Mouse (Mus musculus) natural killer cell, adult 2 months (primary cell): ENCODE measurements at regions not wholly inside any gene's neighbourhood (a gene's known extent, or its start where the extent isn't known, plus 50 kb on each side); places are given as distances from the start of the nearest gene placed in this dataset.

Experiments used
- DNase-seq, 2 experiments: peaks; one replicate each; pipeline ENCODE4 v3.0.0; 2022; ENCODE audit warnings: low spot score in 2 of 2

DNA sequence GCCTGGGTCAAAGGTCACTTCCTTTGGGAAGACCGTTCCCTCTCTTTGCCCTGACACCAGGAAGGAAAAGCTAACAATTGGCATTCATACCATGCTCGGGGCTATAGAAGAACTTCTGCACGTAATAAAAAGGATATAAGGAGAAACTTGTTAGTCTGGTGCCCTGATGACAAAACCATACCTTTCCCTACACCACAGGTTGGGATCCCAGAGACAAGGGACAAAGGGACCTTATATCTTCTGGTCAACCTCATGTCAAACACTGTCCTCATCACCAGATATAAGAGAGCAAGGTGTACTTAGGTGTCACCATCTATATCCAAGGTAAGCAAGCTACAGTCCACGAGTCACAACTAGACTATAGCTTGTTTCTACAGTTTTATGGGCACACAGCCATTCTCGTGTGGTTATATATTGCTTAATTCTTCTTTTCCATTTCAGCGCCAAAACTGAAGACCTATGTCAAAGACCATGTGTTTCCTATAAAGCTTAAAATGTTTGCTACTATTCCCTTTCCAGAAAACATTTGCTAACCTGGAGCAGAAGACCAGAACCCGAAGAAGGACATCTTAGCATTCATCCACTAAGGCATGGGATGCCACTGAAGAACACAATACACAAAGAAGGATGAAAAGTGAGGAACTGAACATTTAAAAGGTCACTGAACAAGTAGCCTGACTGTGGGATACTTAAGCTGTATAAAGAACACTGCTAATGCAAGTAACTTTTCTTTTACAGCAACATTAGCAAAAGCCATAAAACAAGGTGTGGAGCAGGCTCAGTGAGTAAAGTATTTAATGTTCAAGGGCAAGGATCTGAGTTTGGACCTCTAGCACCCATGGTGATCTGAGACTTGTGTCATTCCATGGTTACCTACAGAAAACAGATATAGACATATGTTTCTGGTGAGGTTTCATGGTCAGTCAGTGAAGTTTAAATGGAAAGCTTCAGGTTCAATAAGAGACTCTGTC, 437.7 kb upstream of the Cd180 start:
- DNase-seq, result no peak

DNA sequence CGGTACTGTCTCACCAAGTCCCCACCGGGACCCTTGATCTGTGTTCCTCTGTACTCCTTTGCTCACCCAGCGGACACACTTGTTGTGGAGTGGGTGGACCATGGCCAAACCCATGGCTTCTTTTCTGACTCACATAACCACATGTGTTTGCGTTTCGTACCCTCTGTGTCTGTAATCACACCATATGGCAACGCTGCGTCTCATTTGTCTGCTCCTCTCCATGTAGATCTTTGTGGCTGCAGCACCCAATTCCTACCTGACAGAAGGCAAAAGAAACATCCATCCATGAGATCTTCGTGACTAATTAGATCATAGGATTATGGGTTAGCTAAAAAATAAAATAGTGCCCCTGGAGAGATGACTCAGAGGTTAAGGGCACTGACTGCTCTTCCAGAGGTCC, 435.2 kb upstream of the Cd180 start:
- DNase-seq, result no peak

DNA sequence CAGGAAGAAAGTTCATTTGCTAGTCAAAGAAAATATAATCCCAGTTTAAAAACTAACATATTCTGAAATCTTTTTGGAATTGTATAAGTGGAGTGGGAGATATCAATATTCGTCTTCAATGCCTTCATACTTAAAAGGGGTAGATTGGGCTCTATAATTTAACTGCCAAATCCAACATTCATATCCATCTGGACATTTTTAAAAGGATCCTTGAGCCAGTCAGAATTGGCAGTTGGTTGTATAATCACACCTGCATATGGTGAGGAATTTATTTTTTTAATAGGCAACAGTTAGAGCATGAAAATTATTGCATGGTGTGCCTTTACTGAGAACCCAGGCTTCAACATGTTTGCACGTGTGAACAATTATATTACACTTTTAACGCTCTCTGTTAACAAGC, 419.5 kb upstream of the Cd180 start:
- DNase-seq, result no peak

DNA sequence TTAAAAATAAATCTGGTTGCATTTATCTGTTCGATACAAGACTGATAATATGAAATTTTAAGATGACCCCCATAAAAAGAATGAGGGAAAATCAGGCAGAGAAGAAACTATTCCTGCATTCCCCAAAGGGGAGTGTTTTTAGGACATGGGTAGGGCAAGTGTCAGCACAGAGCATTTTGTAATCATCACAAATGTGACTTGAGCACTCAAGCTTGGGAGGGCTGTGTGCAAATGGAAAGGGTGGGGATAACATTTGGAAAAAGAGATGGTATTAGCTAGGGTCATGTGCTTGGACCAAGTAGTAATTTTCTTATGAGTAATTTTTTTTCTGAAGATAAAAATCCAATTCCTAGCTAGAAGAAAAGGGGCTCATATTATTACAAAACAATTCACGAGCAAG, 418.1 kb upstream of the Cd180 start:
- DNase-seq, result no peak

DNA sequence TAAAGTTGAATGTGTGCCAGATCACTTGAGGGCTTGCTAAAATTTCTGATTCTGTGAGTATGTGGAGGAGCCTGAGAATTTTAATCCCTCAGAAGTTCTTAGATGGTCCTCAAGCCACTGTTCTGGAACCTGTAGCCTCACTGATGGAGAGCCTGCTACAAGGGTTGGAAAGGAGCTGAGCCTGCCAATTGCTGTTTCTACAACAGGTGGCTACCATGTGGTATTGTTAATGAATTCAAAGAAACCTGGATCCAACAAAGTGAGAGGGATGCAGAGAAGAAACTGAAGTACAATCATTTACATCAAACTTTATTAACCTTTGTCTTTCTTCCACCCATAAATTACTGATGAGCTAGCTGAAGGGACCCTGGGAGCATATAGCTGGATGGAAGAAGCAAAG, 416.5 kb upstream of the Cd180 start:
- no peak for DNase-seq

DNA sequence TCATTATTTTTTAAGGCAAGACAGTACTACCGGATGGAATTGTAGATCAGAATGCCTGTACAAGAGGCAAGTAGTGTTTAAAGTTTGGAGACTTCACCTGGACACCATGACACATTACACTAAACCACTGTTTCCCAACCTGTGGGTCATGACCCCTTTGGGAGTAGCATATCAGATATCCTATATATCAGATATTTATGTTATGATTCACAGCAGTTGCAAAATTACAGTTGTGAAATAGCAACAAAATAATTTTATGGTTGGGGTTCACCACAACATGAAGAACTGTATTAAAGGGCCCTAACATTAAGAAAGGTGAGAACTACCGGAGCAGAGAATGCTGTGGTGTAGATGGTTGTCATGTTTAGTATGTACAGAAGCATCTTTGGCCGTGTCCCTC, 413.2 kb upstream of the Cd180 start:
- DNase-seq, result no peak

DNA sequence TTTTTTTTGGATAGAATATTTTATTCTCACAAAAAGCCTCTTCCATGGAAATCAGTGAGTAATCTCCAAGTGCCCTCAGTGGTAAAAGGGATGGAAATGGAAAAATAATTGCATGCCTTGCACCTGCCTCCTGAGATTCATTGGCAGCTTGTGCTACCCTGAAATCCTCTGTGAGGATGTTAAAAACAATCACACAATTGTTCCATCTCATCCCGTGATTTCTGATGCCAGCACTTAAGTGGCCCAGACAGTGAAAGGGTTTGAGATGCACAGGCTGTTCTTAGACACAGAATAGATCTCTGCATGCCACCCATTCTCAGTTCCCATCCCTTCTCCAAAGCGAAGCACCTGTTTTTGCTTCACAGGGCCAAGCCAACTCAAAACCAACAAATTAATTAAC, 398.9 kb upstream of the Cd180 start:
- no peak for DNase-seq

DNA sequence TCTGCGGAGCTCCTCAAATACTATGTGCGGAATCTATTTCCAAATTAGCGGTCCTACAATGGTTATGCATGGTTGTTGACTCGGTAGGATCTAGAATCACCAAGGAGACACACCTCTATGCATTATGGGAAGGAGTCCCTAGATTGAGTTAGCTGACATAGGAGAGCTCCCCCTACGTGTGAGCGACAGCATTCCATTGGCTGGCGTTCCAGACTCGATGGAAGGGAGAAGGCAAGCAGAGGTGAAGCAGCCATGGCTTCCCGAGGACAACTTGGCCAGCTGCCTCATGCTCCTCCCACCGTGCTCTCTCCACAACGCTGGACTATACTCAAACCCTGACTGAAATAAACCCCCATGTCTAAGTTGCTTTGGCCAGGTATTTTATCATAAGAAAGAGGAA, 398.3 kb upstream of the Cd180 start:
- no peak for DNase-seq

DNA sequence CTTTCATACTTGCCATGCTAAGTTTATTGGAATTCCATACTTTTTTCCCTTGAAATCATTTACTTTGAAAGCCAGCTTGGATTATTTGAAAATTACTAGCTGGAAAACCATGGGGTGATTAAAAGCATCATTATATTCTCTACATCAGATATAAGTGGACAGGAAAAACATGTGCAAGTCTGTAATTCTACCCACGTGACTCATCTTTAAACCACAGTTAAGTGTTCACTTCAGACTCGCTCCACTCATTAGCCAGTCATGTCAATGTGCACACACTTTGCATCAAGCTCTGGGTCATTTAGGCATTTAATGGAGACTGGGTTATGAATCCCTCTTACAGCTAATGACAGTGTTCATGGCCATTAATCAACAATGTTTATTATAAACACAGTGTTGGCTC, 385.4 kb upstream of the Cd180 start:
- DNase-seq, result no peak

DNA sequence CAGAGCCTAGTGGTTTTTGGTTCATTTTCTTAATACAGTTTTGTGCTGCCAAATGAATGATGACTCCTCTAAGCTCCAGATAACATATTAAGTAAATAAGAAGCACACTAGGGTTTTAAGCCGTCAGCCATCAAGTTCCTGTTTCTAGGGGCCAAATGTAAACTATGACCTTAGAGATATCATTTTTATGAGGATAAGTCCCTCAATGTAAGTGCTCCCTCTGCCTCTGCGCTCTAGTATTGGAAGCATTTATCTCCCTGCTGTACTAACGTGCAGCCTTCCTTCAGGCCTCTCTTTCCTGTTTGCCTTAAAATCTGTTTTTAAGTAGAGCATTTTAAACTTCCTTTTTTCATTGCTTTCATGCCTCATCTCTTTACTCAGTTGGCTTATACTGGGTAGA, 381.3 kb upstream of the Cd180 start:
- DNase-seq, result no peak

DNA sequence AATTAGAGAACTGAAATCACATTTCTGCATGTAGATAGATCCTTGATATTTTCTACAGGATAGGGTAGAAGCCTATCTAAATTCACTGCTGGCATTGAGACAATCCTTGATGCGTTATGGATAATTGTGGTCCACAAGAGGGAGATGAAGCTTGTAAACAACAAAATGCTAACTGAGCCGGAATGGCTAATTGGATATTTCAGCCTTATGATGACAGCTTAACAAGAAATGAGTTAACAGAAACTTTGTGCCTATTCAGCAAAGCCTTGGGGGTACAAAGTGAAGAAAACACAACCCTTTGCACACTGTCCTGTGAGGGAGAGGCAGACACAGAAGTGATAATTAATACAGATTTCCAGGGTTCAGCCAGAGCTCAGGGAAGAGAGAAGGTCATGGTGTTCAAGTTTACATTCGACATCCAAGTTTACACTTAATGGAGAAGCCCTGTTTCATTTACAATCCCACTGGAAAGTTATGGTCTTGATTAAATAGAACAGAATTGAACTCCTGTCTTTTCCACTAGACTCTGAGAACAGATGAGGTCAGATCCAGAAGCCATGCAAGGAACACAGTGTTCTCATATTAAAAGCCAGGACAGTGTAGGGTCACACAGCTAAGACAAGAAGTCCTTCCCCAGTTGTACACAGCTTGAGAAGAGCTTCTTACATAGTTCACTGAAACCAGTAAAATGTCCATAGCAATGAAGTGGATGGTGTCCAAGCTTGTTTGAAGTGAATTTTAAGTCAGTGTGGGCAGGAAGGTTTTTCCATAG, 377.3 kb upstream of the Cd180 start:
- no peak for DNase-seq

DNA sequence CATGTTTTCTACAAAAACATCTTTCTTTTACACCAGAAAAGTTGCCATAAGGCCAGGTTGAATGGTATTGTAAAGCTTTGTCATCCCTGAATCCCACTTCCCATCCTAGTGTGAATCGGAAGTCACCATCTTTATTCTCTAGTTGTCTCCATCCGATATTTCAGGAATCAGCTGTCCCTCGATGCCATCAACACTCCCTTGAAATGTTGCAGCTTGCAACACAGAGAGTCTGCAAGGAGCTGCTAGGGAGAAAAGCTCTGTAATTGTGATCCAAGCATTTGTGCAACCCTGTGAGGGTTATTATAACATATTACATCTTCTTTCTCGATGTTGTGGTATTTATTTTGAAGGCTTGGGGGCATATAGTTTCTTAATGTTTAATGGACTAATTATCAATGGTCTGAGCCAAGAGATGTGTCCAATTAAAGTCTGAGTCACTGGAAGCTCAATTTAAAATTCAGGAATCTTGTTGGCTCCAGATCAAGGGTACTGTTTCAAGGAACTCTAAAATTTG, 374.4 kb upstream of the Cd180 start:
- no peak for DNase-seq

DNA sequence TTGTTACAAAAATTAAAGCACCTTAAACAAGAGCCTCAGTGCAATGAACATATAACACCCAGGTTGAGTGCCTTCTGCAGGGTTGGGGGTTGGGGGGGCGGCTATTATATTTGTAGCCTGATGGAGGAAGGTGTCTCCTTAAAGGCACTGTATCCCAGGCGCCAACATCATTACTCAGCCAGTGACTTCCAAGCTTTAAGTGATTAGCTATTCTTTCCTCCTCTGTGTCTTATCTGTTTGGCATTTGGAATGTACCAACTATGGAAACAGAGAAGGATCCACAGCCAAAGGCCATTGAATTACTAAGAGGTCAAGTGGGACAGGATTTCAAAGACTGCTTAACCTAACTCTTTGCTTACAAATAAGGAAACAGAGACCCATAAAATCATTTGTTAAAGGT, 373.9 kb upstream of the Cd180 start:
- no peak for DNase-seq

DNA sequence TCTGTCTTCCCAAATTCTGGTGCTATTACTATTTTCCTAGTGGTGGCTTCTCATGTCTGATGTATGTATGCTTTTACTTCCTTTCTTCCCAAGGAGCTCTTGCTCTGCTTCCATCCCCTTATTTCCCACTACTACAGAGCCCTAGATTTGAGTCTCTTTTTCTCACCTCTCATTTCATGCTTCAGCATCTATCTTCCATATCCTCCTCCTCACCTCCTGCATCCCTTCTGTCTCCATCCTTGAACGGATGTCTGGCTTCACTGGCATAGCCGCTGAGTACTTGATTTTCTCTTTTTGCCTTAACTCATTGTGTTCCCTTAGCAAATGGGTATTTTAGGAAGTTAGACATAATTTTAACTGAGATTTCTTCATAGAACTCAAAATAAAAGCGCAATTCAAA, 369.5 kb upstream of the Cd180 start:
- no peak for DNase-seq

DNA sequence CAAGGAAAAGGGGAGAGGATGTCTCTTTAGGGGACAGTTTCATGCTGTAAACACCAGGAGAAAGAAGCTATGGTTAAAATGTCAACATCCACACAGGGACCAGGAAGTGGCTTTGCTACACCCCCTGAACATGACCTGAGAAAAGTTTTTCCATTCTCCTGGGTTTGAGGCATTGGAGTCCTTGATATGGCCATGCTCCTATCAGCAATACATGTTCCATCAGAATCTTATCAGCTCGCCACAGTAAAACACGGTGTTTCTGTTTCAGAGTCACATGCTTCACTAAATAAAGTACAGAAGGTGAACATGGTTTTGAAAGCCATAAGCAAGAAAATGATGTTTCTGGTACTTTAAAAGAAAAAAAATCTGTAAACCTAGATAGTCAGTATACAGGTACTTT, 367.4 kb upstream of the Cd180 start:
- no peak for DNase-seq

DNA sequence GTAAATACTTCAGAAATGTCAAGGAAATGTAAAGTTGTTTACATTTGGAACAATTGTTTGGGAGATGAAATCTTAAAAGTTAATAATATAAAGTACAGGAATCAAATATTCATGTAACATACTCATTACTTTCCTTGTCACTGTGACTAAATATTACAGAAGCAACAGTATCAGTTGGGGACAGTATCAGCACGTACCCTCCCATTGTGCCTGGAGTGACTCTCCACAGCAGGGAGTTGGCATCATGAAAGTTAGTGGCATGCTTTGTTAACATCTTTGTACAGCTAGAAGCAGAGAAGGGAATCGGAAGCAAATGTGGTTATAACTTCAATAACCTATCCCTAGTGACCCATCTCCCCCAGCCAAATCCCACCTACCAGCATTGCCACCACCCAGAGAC, 366.8 kb upstream of the Cd180 start:
- DNase-seq, result no peak

DNA sequence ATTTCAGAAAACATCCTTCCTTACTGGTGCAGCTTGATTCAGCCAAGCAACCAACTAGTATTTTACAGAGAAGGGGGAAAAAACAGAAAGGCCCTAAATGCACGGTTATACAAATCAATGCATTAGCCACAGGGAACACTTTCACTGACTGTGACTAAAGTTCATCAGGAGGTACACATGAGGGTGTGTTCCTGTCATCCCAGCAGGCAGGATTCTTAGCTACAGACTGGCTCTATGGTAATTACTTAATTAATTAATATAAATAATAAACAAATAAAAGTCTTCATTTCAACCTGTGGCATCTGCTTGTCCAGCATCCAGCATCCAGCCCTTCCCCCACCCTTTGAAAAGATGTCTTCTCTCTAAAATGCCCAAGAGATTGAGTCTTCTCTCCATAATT, 359.7 kb upstream of the Cd180 start:
- DNase-seq, result no peak

DNA sequence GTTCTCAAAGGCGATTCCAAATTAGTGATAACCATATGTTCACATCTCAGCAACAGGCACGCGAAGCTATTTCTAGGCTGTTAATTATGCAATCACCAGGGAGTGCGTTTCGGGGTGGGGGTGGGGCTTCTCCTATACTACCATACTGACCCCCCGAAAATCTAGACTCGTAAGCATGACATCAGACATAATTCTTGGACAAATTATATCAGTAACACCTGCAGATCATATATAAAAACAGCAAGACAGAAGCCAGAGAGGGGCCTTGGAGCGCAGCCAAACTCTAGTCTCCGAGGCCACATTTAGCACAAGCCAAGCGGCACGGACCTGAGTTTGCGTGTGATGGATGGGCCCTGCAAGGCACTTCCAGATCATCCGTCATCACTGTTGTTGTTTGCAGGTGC, 359.2 kb upstream of the Cd180 start:
- DNase-seq, result no peak

DNA sequence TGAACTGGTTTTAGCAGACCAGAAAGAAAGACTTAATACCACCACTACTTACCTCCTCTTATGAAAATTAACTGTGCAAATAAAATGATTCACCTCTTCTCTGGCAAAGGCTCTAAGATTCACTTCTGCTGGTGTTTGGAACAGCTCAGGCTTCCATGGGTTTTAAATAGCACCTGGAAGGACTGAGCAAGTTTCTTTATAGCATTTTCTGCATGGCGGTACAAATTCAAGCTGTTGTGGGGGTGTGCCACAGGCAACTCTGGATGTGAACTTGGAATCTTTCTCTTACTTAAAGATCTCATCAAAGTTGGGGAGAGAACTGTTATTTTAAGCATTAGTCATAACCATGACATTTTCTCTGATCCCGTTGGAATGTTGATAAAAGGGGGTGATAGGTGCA, 350.1 kb upstream of the Cd180 start:
- no peak for DNase-seq

DNA sequence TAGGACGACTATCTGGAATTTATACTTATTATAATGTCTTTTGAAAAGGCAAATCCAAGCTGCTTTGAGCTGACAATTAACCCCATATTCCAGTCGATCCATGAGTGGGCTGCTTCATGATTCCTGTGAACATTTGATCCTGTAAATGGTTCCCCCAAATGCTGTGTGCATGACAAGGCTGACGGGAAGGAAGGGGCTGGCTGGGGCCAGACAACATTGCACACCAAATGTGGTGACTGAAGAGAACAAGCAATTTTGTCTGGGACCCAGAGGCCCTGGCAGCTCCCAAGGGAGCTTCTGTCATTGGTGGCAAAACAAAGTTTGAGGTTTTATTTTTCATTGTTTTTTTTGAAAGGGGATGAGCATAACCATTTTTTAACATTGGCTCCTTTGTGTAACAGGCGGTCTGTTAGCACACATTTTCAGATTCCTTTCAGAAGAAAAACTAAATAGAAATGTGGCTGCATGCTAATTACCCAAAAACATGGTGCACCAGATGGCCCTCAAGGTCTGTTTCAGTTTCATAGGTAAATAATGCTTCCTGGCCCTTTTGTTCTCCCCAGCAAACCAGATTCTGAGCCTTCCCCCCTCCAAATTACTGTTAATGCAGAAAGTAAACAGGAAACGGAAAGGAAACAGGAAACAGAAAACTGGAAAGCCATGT, 348.6 kb upstream of the Cd180 start:
- no peak for DNase-seq

DNA sequence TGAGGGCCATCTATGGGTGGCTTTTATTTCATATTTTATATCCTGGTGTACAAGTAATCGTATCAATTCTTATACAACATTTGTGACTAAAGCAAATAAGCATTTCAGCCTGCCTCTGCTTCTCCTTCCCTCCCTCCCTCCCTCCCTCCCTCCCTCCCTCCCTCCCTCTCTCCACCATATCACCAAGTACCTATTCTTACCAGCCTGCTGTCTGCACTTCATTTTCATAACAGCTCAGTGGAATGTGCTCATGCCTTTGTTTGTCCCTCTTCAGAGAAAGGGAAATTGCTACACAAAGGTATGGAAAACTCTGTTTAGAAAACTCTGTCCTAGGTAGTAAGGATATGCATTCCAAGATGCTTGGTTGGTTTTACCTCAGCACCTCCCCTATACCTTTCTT, 343.9 kb upstream of the Cd180 start:
- DNase-seq, result no peak

DNA sequence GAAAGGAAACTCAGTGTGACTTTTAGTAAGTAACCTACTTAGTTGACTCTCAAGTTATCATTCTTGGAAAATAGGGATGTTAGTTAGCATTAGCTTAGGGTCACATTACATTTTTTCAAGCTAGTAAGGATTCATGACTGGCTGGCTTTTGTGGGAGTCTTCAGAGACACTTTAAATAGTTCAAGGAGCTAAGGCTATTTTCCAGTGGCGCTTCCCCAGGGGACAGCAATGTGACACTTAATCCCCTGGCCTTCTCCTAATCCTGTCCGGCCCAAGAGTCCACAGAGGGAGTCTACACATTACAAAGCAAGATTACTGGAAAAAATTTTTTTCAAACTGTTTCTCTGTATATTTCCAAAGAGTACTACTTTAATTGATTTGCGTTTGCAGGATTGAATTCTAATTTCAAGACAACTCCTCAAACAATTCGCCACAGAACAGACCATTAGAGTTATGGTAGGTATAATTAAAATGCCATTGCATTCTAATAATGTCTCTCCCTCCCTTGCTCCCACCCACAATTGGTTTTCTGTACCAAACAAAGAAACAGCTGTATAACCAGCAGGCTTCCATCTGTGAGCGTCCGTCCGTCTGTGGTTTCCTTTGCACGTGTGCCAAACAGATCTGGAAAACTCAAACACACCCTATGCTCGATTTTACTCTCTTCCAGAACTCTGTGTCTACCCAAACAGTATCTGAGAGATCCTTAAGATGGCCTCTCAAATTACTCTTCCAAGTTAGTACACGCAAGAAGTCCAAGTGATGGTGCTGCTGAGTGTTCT, 341.1 kb upstream of the Cd180 start:
- no peak for DNase-seq
